Mouse (Mus musculus): ENCODE results near the gene Olfr70. TPM values are rescaled to one million over a fixed set of nuclear protein-coding genes. Genes with fewer than 3 reads are reported as not detected.

The Olfr70 gene
- total and polyA plus RNA-seq, 2 experiments from 2014 or later = not detected

- 79% methylated on average over 8 of the region's 8 CpGs for WGBS
- no peak for TF ChIP-seq CTCF (IDR thresholded peaks at IDR 0.05; ENCODE audit: low read depth)
- no peak for DNase-seq
These were observed 26.9 kb downstream of the Olfr70 start for GRCm38 (mm10) chr4:43673703-43674102.

GRCm38 (mm10) chr4:43672070-43672469 lies 28.5 kb downstream of the Olfr70 start:
- Histone ChIP-seq H3K27ac (ENCODE audit: low read depth, low read length) (no peak overlapping the region), H3K4me3 (ENCODE audit: low read depth, low read length) (no peak overlapping the region), H3K4me1 (ENCODE audit: insufficient read depth) (peaks cover 35% of the 10 kb centered on the region), H3K36me3 (ENCODE audit: insufficient read depth) (peaks cover 30% of the 10 kb centered on the region), H3K4me2 (ENCODE audit: low read depth) (peak overlapping the region; percentile 96; the same call in 1 of the 2 replicates), H3K27me3 (ENCODE audit: insufficient read depth, low read length) (no peaks in the 10 kb centered on the region), H3K9ac (no peak overlapping the region), H3K9me3 (ENCODE audit: low read length) (no peaks in the 10 kb centered on the region)
- TF ChIP-seq CTCF (IDR thresholded peaks at IDR 0.05; ENCODE audit: low read depth) = peak; percentile 80
- WGBS = 6% methylated on average over 2 of the region's 2 CpGs
- ATAC-seq (peak; percentile 25; the same call in 1 of the 2 replicates), DNase-seq (peak; percentile 90)

More at GRCm38 (mm10) chr4:43673703-43674102, 26.9 kb downstream of the Olfr70 start:
- no peak for ATAC-seq
- Histone ChIP-seq H3K4me1 (ENCODE audit: insufficient read depth) (peaks cover 30% of the 10 kb centered on the region), H3K9ac (no peak overlapping the region), H3K4me2 (ENCODE audit: low read depth) (no peak overlapping the region), H3K27me3 (ENCODE audit: insufficient read depth, low read length) (no peaks in the 10 kb centered on the region), H3K27ac (ENCODE audit: low read depth, low read length) (no peak overlapping the region), H3K36me3 (ENCODE audit: insufficient read depth) (peaks cover 45% of the 10 kb centered on the region), H3K4me3 (ENCODE audit: low read depth, low read length) (no peak overlapping the region), H3K9me3 (ENCODE audit: low read length) (no peaks in the 10 kb centered on the region)

DNA sequence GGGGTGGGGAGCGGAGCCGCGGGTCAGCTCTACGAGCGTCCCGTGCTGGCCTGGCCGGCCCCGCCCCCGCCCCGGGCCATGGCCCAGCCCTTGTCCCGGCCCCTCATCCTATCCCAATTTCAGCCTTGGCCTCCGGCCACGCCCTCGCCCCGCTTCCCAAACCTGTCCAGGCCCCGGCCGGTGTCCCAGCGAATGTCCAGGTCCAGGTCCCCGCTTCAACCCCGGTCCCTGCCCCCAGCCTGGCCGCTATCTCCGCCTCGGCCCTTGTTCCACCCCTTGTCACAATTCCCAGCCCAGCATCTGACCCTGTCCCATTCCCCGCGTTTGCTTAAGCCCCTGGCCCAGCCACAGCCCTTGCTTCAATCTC lies 31.2 kb downstream of the Olfr70 start:
- under 1% methylated on average over 21 of the region's 25 CpGs for WGBS
- peak overlapping the region; percentile 94 for H3K9ac ChIP-seq
- H3K4me2 ChIP-seq (ENCODE audit: low read depth) = peak overlapping the region; percentile 96
- H3K4me3 ChIP-seq (ENCODE audit: low read depth, low read length) = peak overlapping the region; percentile 77
- no peaks in the 10 kb centered on the region for H3K9me3 ChIP-seq (ENCODE audit: low read length)
- peak overlapping the region; percentile 41 for H3K27ac ChIP-seq (ENCODE audit: low read depth, low read length)
- H3K4me1 ChIP-seq (ENCODE audit: insufficient read depth) = peaks cover 35% of the 10 kb centered on the region
- no peaks in the 10 kb centered on the region for H3K27me3 ChIP-seq (ENCODE audit: insufficient read depth, low read length)
- ATAC-seq (peak; percentile 44), DNase-seq (no peak)
- TF ChIP-seq CTCF (IDR thresholded peaks at IDR 0.05; ENCODE audit: low read depth) = no peak
- H3K36me3 ChIP-seq (ENCODE audit: insufficient read depth) = peaks cover 4% of the 10 kb centered on the region; the same call in 1 of the 2 replicates

DNA sequence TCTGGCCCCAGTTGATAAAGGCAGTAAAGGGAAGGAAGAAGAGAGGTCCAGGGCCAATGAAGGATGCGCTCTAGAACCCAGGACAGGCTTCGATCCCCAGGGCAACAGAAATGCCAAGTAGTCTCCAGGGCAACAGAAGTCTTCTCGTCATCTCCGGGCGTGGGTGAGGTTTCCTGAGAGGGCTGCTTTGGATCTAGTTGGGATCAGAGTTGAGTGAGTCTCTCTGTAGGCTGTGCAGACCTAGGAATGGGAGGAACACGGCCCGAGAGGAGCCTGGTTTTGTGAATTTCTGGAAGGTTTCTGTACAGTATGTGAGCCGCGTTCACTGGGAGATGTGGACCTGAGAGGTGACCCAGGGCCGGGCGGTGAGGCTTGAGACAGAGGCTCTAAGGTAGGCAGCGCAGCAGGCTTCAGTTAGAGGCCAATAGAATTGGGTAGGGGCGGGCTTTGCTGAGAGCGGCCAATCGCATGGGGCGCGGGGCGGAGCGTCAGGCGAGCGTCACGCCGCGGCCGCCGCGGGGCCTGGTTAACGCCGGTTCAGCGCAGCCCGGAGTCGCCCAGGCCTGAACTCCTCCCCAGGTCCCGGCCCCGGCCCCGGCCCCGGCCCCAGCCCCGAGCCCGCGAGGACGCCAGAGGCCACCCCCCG lies 31.7 kb downstream of the Olfr70 start, which contains the start of the genes Tmem8b and Fam221b:
Gene Tmem8b, plus strand, starts transcription at position 190 of the 646 bp plus-strand sequence.
Gene Fam221b, minus strand, starts transcription at position 364 of the 646 bp plus-strand sequence.
- TF ChIP-seq CTCF (IDR thresholded peaks at IDR 0.05; ENCODE audit: low read depth) = no peak
- H3K9me3 ChIP-seq (ENCODE audit: low read length) = no peaks in the 10 kb centered on the region
- peak within 1 kb of the TSS; percentile 96 for H3K4me2 ChIP-seq (ENCODE audit: low read depth)
- peaks cover 35% of the 10 kb centered on the region for H3K4me1 ChIP-seq (ENCODE audit: insufficient read depth)
- H3K4me3 ChIP-seq (ENCODE audit: low read depth, low read length) = peak within 1 kb of the TSS; percentile 77
- H3K36me3 ChIP-seq (ENCODE audit: insufficient read depth) = no peaks in the 10 kb centered on the region
- H3K9ac ChIP-seq = peak within 1 kb of the TSS; percentile 94
- H3K27ac ChIP-seq (ENCODE audit: low read depth, low read length) = peak within 1 kb of the TSS; percentile 41
- H3K27me3 ChIP-seq (ENCODE audit: insufficient read depth, low read length) = no peaks in the 10 kb centered on the region
- WGBS = 2% methylated on average over 26 of the region's 41 CpGs
- ATAC-seq (peak; percentile 97), DNase-seq (peak; percentile 90)

DNA sequence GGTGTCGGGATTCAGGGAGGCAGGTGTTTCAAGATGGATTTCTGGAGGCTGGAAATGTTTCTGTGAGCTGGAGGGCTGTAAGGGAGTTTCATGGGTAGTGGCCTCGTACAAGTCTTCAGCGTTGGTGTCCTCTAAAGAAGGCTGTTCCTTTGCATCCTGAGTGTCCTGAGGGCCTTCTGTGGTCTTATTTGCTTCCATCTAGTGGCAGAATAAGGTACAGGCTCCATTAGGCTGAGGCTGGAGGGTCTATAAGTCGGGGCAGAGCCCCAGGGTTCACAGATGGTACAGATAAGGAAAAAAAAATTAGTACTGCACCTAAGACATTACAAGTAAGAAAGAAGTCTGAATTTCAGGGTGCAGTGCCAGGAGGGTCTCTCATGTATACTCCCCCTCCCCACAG lies 34.2 kb downstream of the Olfr70 start:
- Histone ChIP-seq H3K27me3 (ENCODE audit: insufficient read depth, low read length) (peaks cover 10% of the 10 kb centered on the region; the same call in 1 of the 2 replicates), H3K4me1 (ENCODE audit: insufficient read depth) (peaks cover 23% of the 10 kb centered on the region), H3K9ac (no peak overlapping the region), H3K4me2 (ENCODE audit: low read depth) (no peak overlapping the region), H3K36me3 (ENCODE audit: insufficient read depth) (no peaks in the 10 kb centered on the region), H3K27ac (ENCODE audit: low read depth, low read length) (no peak overlapping the region), H3K4me3 (ENCODE audit: low read depth, low read length) (no peak overlapping the region), H3K9me3 (ENCODE audit: low read length) (no peaks in the 10 kb centered on the region)
- TF ChIP-seq CTCF (IDR thresholded peaks at IDR 0.05; ENCODE audit: low read depth) = peak; percentile 51
- 23% methylated on average over 4 of the region's 4 CpGs for WGBS
- DNase-seq (no peak), ATAC-seq (no peak)

DNA sequence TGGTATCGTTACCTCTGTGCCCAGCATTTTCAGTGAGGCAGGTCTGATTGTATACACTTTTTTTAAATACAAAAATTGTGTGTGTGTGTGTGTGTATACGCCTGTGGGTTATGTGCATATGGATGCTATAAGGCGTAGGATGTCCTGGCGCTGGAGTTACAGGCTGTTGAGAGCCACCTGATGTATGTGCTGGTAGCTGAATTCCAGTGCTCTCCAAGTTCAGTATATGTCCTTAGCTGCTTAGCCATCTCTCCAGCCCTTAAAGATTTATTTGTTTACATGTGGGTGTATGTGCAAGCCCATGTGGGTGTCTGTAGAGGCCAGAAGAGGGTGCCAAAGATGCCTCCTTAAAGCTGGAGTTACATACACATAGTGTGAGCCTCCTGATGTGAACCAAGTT lies 43.5 kb downstream of the Olfr70 start:
- WGBS = 53% methylated on average over 4 of the region's 4 CpGs
- Histone ChIP-seq H3K9ac (peak overlapping the region; percentile 91; the same call in 1 of the 2 replicates), H3K4me3 (ENCODE audit: low read depth, low read length) (peak overlapping the region; percentile 82), H3K4me2 (ENCODE audit: low read depth) (peak overlapping the region; percentile 98), H3K9me3 (ENCODE audit: low read length) (no peaks in the 10 kb centered on the region), H3K4me1 (ENCODE audit: insufficient read depth) (peaks cover 7% of the 10 kb centered on the region; the same call in 1 of the 2 replicates), H3K36me3 (ENCODE audit: insufficient read depth) (no peaks in the 10 kb centered on the region), H3K27me3 (ENCODE audit: insufficient read depth, low read length) (no peaks in the 10 kb centered on the region; the same call in 1 of the 2 replicates), H3K27ac (ENCODE audit: low read depth, low read length) (0 out of 2 replicates have a peak overlapping the region, but pooled peaks have one; percentile 21)
- DNase-seq (no peak), ATAC-seq (no peak)
- TF ChIP-seq CTCF (IDR thresholded peaks at IDR 0.05; ENCODE audit: low read depth) = peak; percentile 31; the same call in 1 of the 2 replicates

Measured in forebrain, postnatal 0 days (tissue).